Mouse (Mus musculus) midbrain, embryonic 11.5 days (tissue): ENCODE measurements around the gene Tdrd3. TPM values are rescaled to one million over a fixed set of nuclear protein-coding genes. Genes with fewer than 3 reads are reported as not detected.
A peak's percentile ranks its signal among the peaks of the same experiment; 100 is the strongest.

ENCODE experiments used
- ATAC-seq: fragments of 200-750 bp; cut with Nextera tagmentation; 2 replicates; pipeline ENCODE4 v1.8.0; 2017; ENCODE audit warnings: moderate TSS enrichment, moderate library complexity; ENCODE audit not compliant: low FRiP score
- DNase-seq: peaks from one replicate; pipeline ENCODE4 v3.0.0; 2015; ENCODE audit warnings: low spot score; ENCODE audit errors: missing footprints
- H3K27ac ChIP-seq: fragments of 300-500 bp; sonication (generic); 2 replicates; pipeline ENCODE4 v1.5.1; 2014; ENCODE audit warnings: low read depth, low read length
- H3K27me3 ChIP-seq: fragments of 300-500 bp; sonication (generic); 2 replicates; pipeline ENCODE4 v1.6.1; 2014; ENCODE audit warnings: mild to moderate bottlenecking, low read length, moderate library complexity, mixed read lengths; ENCODE audit not compliant: control insufficient read depth, insufficient read depth
- H3K36me3 ChIP-seq: fragments of 300-500 bp; sonication (generic); 2 replicates; pipeline ENCODE4 v1.6.1; 2014; ENCODE audit warnings: mild to moderate bottlenecking, low read length, moderate library complexity, mixed read lengths; ENCODE audit not compliant: control insufficient read depth, insufficient read depth
- H3K4me1 ChIP-seq: fragments of 300-500 bp; sonication (generic); 2 replicates; pipeline ENCODE4 v1.6.1; 2014; ENCODE audit warnings: low read length; ENCODE audit not compliant: control insufficient read depth, insufficient read depth
- H3K4me2 ChIP-seq: fragments of 300-500 bp; sonication (generic); 2 replicates; pipeline ENCODE4 v1.6.1; 2014; ENCODE audit warnings: mild to moderate bottlenecking, moderate library complexity
- H3K4me3 ChIP-seq: fragments of 300-500 bp; sonication (generic); 2 replicates; pipeline ENCODE4 v1.5.1; 2014; ENCODE audit warnings: low read depth, low read length
- H3K9ac ChIP-seq: fragments of 300-500 bp; sonication (generic); 2 replicates; pipeline ENCODE4 v1.6.1; 2014; ENCODE audit warnings: low read length
- H3K9me3 ChIP-seq: fragments of 300-500 bp; sonication (generic); 2 replicates; pipeline ENCODE4 v1.6.1; 2016; ENCODE audit warnings: low read length; ENCODE audit not compliant: control insufficient read depth
- WGBS: fragments of 180-500 bp; shearing (Covaris S2); extraction: QIAGEN DNeasy Blood & Tissue Kit; methylation state at CpG from one replicate; pipeline ENCODE4 v1.1.7; 2014; 5-methylcytosine and 5-hydroxymethylcytosine counted together
- polyA plus RNA-seq: library from polyadenylated mRNA; unstranded; fragments of >200 nt; fragmentation: Nextera tagmentation; extraction: Ambion mirVana; gene quantifications from 2 replicates; pipeline ENCODE4 v1.2.1, GENCODE M21; 2014

Tdrd3 gene
- polyA plus RNA-seq, 1 experiment from 2014 or later, result 44.1 TPM

DNA sequence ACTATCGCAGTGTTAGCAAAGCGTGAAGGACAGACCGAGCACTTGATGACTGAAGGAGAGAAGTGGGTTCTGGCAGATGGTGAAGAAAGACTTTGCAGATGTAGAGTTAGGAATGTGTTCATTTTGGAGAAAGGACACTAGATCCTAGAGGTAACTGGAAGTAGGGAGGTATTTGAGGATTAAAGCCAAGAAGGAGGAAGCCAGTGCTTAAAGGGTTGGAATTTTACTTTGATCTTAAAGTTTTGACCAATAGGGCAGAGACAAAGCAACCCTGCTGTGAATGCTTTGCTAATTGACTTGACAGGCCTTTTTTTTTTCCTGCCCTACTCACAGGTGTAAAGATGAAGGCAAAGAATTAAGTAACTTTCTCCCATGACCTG lies 1.2 kb downstream of the Tdrd3 start:
- peak overlapping the region; percentile 82 for H3K4me3 ChIP-seq
- H3K4me1 ChIP-seq, result peaks cover 6% of the 10 kb centered on the region
- peak overlapping the region; percentile 98 for H3K27ac ChIP-seq
- WGBS, result 0% methylated on average over 3 of the region's 3 CpGs
- no peaks in the 10 kb centered on the region for H3K36me3 ChIP-seq
- ATAC-seq, result no peak
- H3K9me3 ChIP-seq, result no peaks in the 10 kb centered on the region
- H3K27me3 ChIP-seq, result no peaks in the 10 kb centered on the region
- peak overlapping the region; percentile 56 for H3K4me2 ChIP-seq
- H3K9ac ChIP-seq, result peak overlapping the region; percentile 95
- DNase-seq, result no peak

DNA sequence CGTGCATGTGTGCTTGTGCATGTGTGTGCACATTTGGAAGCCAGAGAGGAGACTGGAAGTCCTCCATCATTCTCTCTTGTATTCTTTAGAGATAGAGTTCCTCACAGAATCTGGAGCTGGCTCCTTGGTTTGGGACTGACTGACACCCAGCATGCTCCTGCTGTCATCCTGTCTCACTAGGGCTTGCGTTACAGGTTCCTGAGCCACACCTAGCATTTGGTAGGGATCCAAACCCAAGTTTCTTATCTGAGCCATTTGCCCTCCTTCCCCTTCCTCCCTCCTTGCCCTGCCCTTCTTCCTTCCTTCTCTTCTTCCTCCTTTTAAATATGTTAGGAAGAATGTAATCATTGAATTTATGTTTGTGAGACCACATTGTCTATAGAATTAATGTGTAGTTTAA lies 3.3 kb downstream of the Tdrd3 start:
- Histone ChIP-seq H3K4me3 (no peak overlapping the region), H3K36me3 (no peaks in the 10 kb centered on the region), H3K4me2 (no peak overlapping the region), H3K9me3 (no peaks in the 10 kb centered on the region), H3K9ac (no peak overlapping the region), H3K27ac (no peak overlapping the region), H3K4me1 (peaks cover 6% of the 10 kb centered on the region), H3K27me3 (no peaks in the 10 kb centered on the region)
- no peak for DNase-seq
- WGBS, result 87% methylated on average over 2 of the region's 2 CpGs
- no peak for ATAC-seq

DNA sequence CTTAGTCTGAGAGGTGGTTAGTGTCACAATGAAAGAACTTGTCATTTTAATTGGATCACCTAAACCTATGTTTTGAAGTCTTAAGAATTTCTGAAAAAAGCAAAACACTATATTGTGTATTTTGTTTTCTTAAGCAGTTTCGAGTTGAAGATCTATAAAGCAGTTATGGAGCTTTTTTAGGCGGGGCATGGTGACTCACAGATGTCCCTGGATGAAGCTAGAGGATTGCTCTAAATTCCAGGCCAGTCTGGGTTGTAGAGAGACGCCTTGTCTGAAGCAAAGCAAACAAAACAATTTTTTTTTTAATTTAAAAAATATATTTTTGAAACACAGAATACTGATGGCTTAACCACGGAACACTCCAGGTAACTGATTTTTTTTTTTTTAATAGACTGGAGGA lies 4.1 kb downstream of the Tdrd3 start:
- H3K9ac ChIP-seq, result no peak overlapping the region
- H3K4me2 ChIP-seq, result no peak overlapping the region
- no peaks in the 10 kb centered on the region for H3K36me3 ChIP-seq
- no peaks in the 10 kb centered on the region for H3K27me3 ChIP-seq
- DNase-seq (no peak), ATAC-seq (no peak)
- 77% methylated on average over 4 of the region's 4 CpGs for WGBS
- no peak overlapping the region for H3K27ac ChIP-seq
- H3K9me3 ChIP-seq, result no peaks in the 10 kb centered on the region
- peaks cover 6% of the 10 kb centered on the region for H3K4me1 ChIP-seq
- no peak overlapping the region for H3K4me3 ChIP-seq

DNA sequence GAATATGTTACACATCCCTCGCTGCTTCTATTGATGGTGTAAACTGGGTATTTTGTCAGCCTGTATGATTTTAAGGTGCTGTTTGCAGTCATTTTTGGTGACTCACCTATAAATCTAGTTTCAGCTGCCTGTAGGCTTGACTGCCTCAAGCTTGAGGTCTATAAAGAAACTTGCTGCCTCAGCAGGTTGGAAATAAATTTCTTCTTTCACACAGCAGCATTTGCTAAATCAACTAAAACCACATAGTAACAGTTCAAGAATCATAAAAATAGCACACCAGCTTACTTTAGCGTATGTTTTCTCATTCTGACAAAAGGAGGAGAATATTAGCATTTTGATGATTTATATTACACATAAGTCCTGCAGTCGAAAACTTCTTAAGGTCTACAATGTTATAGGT lies 6.0 kb downstream of the Tdrd3 start:
- Histone ChIP-seq H3K9ac (no peak overlapping the region), H3K4me2 (no peak overlapping the region), H3K4me1 (peaks cover 6% of the 10 kb centered on the region), H3K27me3 (no peaks in the 10 kb centered on the region), H3K27ac (no peak overlapping the region), H3K9me3 (no peaks in the 10 kb centered on the region), H3K4me3 (no peak overlapping the region), H3K36me3 (no peaks in the 10 kb centered on the region)
- ATAC-seq (no peak), DNase-seq (no peak)
- 95% methylated on average over 3 of the region's 3 CpGs for WGBS

DNA sequence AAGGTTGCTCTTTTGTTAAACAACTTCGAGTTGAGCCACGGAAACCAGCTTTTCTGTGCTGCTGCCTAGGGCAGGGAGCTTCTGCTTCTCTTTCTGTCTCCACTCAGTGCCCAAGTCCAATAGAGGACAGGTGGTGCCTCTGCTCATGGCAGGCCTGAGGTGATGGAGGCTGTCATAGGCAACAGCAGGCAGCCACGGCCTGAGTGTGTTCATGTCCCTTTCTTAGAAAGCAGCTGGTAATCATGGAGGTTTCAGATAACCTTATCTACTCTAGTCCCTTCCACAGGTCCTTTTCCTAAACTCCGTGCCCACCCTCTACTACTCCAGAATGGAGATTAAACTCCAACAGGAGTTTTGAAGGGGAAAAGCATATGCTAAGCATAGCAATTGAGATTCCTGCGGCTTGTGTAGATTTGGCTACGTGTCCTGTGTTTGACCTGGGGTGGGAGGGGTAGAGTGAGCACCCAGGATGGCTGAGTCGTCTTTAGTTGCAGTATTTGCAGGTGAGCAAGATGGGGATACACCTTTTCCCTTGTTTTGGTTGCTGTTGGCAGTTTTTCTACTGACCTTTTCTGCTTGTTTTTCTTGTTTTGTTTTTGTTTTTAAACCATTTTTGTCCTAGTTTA lies 10.0 kb downstream of the Tdrd3 start:
- Histone ChIP-seq H3K9me3 (no peaks in the 10 kb centered on the region), H3K27ac (no peak overlapping the region), H3K4me2 (no peak overlapping the region), H3K36me3 (no peaks in the 10 kb centered on the region), H3K9ac (no peak overlapping the region), H3K4me3 (no peak overlapping the region), H3K4me1 (no peaks in the 10 kb centered on the region), H3K27me3 (no peaks in the 10 kb centered on the region)
- DNase-seq, result no peak
- WGBS, result 78% methylated on average over 7 of the region's 7 CpGs
- ATAC-seq, result no peak

DNA sequence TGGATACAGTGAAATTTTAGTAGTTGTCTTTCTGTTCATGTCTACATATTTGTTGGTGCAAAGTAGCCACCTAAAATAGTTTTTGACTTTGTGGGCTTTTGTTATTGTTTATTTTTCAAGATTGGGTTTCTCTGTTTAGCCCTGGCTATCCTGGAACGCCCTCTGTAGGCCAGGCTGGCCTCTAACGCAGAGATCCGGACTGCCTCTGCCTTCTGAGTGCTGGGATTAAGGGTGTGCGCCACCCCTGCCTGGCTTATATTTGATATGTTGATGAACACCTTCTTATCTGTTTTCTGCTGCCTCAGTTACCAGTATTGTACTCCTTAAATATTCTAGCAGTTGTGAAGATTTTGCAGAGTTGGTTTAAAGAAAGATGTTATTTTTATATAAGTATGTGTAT lies 10.6 kb downstream of the Tdrd3 start:
- no peak overlapping the region for H3K27ac ChIP-seq
- H3K27me3 ChIP-seq, result no peaks in the 10 kb centered on the region
- no peak overlapping the region for H3K9ac ChIP-seq
- H3K4me2 ChIP-seq, result no peak overlapping the region
- no peaks in the 10 kb centered on the region for H3K9me3 ChIP-seq
- ATAC-seq (no peak), DNase-seq (no peak)
- WGBS, result 94% methylated on average over 4 of the region's 4 CpGs
- H3K36me3 ChIP-seq, result no peaks in the 10 kb centered on the region
- H3K4me1 ChIP-seq, result no peaks in the 10 kb centered on the region
- H3K4me3 ChIP-seq, result no peak overlapping the region

DNA sequence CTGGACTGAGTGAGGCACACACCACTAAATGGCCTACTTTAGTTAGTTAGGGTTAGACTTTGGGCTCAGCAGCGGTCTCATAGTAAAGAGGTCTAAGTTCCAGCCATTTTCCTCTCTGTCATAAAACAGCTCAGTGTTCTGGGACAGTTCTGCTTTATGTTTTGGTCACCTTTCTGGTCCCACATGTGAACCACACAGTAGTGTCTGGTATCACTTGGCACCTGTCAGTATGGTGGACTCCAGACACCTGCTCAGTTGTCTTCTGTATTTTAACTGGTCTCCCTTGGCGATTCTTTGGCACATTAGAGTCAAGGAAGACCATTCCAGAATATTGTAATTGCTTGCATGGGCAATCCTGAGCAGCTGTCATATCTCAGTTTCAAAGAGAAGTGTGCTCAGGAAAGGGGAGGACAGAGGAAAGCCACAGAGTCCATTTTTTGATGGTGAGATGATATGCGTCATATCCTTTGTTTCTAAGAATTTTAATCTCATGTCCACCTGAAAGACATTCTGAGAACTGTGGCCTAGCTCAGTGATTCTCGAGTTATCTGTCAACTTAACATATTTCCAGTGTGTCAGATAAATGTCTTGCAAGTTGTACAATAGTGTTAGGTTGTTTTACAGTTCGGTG lies 11.3 kb downstream of the Tdrd3 start:
- H3K4me3 ChIP-seq, result no peak overlapping the region
- H3K27ac ChIP-seq, result no peak overlapping the region
- ATAC-seq, result no peak
- no peak overlapping the region for H3K9ac ChIP-seq
- H3K4me1 ChIP-seq, result no peaks in the 10 kb centered on the region
- no peaks in the 10 kb centered on the region for H3K36me3 ChIP-seq
- no peak for DNase-seq
- no peak overlapping the region for H3K4me2 ChIP-seq
- 92% methylated on average over 5 of the region's 5 CpGs for WGBS
- H3K27me3 ChIP-seq, result no peaks in the 10 kb centered on the region
- H3K9me3 ChIP-seq, result no peaks in the 10 kb centered on the region

DNA sequence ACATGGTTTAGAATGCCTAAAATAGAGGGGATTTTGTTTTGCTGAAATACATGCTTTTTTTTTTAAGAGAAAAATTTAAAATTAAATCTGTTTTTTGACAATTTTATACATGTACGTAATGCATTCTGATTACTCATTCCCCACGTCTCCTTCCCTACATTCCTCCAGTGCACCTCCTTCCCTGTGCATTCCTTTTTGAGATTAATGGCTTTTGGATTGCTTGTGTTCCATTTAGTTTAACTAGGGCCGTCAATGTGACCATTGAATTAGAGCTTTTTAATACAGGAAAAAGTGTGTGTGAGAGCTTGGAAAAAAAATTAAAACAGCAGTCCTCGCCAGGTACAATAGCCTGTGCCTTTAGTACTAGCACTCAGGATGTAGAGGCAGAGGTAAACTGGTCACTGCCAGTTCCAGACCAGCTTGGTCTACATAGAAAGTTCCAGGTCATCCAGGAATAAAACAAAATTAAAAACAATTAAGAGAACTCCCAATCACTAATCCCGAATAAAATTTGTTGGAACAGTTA lies 17.0 kb downstream of the Tdrd3 start:
- Histone ChIP-seq H3K27ac (no peak overlapping the region), H3K4me3 (no peak overlapping the region), H3K27me3 (no peaks in the 10 kb centered on the region), H3K9ac (no peak overlapping the region), H3K4me2 (no peak overlapping the region), H3K9me3 (no peaks in the 10 kb centered on the region), H3K4me1 (no peaks in the 10 kb centered on the region), H3K36me3 (no peaks in the 10 kb centered on the region; the same call in 1 of the 2 replicates)
- ATAC-seq (no peak), DNase-seq (no peak)
- WGBS, result 86% methylated on average over 5 of the region's 5 CpGs

DNA sequence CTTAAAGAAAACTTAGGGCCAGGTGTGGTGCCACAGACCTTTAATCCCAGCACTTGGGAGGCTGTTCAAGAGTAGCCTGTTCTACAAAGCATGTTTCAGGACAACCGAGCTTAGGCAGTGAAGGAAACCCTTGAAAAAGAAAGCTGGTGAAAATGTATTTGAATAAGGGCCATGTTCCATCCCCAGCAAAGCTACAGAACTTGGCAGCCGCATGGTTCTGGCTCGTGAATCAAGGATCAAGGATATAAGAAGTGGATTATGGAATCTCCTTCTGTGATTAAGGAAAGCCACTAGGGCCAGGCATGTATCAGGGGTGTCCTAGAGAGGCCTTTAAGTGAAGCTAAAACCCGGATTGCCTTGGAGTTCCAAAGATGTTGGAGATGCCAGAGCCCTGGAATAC lies 18.9 kb downstream of the Tdrd3 start:
- Histone ChIP-seq H3K9me3 (no peaks in the 10 kb centered on the region), H3K27ac (no peak overlapping the region), H3K4me2 (no peak overlapping the region), H3K4me1 (peaks cover 7% of the 10 kb centered on the region), H3K9ac (no peak overlapping the region), H3K4me3 (no peak overlapping the region), H3K27me3 (no peaks in the 10 kb centered on the region), H3K36me3 (no peaks in the 10 kb centered on the region; the same call in 1 of the 2 replicates)
- no peak for DNase-seq
- ATAC-seq, result no peak
- 93% methylated on average over 4 of the region's 4 CpGs for WGBS
